ENCODE assay signal across 21 mouse cellular contexts in genomic region chr4:64142963-64143362, GRCm38 (mm10).
A peak's percentile ranks its signal among the peaks of the same experiment; 100 is the strongest.
DNase-seq lines count a peak whose midpoint lies in the region; ATAC-seq and TF ChIP-seq lines count a peak whose summit lies in the region.
"Had no signal": no experiment of that assay in that cellular context is flagged by ENCODE, and none has a peak within 500 bp of the region (broad histone marks: within the 10 kb centered on the region; RNA-seq: fewer than 3 reads in every experiment).

No protein-coding gene starts in this region.

- H3K4me3 ChIP-seq in hindbrain, embryonic 15.5 days = no peak overlapping the region
- H3K4me3 ChIP-seq in hindbrain, embryonic 12.5 days = no peak overlapping the region
- H3K4me3 ChIP-seq: embryonic facial prominence, embryonic 13.5 days; heart, embryonic 10.5 days; layer of hippocampus, adult 2 months; limb, embryonic 10.5 days; midbrain, embryonic 13.5 days; myocyte had no signal

- TF ChIP-seq POLR2A in brain, embryonic 14.5 days (IDR thresholded peaks at IDR 0.05; ENCODE audit: borderline replicate concordance, extremely low read depth, insufficient read depth, insufficient read length, poor library complexity, severe bottlenecking) = no peak

- no peak for ATAC-seq in hindbrain, embryonic 15.5 days (ENCODE audit: low FRiP score, low read depth)
- ATAC-seq in hindbrain, embryonic 12.5 days (ENCODE audit: low FRiP score) = no peak
- ATAC-seq: midbrain, embryonic 13.5 days; Patski had no signal

- 70% methylated on average over 2 of the region's 2 CpGs for WGBS in hindbrain, embryonic 15.5 days
- 79% methylated on average over 2 of the region's 2 CpGs for WGBS in hindbrain, embryonic 12.5 days

- no peaks in the 10 kb centered on the region for H3K27me3 ChIP-seq in hindbrain, embryonic 15.5 days
- no peaks in the 10 kb centered on the region for H3K27me3 ChIP-seq in hindbrain, embryonic 12.5 days
- H3K27me3 ChIP-seq: embryonic facial prominence, embryonic 13.5 days; midbrain, embryonic 13.5 days; Patski had no signal

- no peaks in the 10 kb centered on the region for H3K9me3 ChIP-seq in hindbrain, embryonic 15.5 days
- no peaks in the 10 kb centered on the region for H3K9me3 ChIP-seq in hindbrain, embryonic 12.5 days (replicated peaks)
- H3K9me3 ChIP-seq: embryonic facial prominence, embryonic 13.5 days; heart, embryonic 10.5 days; limb, embryonic 10.5 days; midbrain, embryonic 13.5 days had no signal

- peak; percentile 77 for DNase-seq in brain, embryonic 14.5 days (ENCODE audit: low read depth)
- DNase-seq in cerebellum, adult 11-12 months = peak; percentile 57
- peak; percentile 46 to 73 for DNase-seq in cerebellum, postnatal 14 days
- DNase-seq in gastrocnemius, postnatal 25 days = no peak
- DNase-seq in ovary, postnatal 14 days (ENCODE audit: low spot score) = no peak
- DNase-seq in right cerebral cortex, adult 2 months (ENCODE audit: low spot score in 2 of 2) = no peak
- DNase-seq: adrenal gland, adult 8-10 months; kidney, adult 18-20 months; lung, adult 18-20 months; right cerebral cortex, postnatal 14 days; spleen, adult 18-20 months; thymus, postnatal 4 days had no signal

- H3K9ac ChIP-seq in hindbrain, embryonic 15.5 days = no peak overlapping the region
- no peak overlapping the region for H3K9ac ChIP-seq in hindbrain, embryonic 12.5 days
- H3K9ac ChIP-seq: embryonic facial prominence, embryonic 13.5 days; midbrain, embryonic 13.5 days had no signal

- H3K27ac ChIP-seq in hindbrain, embryonic 15.5 days (replicated peaks) = peak overlapping the region; percentile 51; the same call in 1 of the 2 replicates
- H3K27ac ChIP-seq in hindbrain, embryonic 12.5 days = no peak overlapping the region
- H3K27ac ChIP-seq: embryonic facial prominence, embryonic 13.5 days; heart, embryonic 10.5 days; layer of hippocampus, adult 2 months; limb, embryonic 10.5 days; midbrain, embryonic 13.5 days had no signal

- H3K4me1 ChIP-seq in hindbrain, embryonic 15.5 days (replicated peaks) = 0 out of 2 replicates have a peak, but pooled peaks cover 4% of the 10 kb centered on the region
- no peaks in the 10 kb centered on the region for H3K4me1 ChIP-seq in hindbrain, embryonic 12.5 days
- H3K4me1 ChIP-seq: heart, embryonic 10.5 days; limb, embryonic 10.5 days; midbrain, embryonic 13.5 days had no signal

- TF ChIP-seq CTCF in brain, embryonic 14.5 days (IDR thresholded peaks at IDR 0.05; ENCODE audit: borderline replicate concordance, extremely low read depth, insufficient read depth, insufficient read length) = no peak

- H3K36me3 ChIP-seq in hindbrain, embryonic 15.5 days = no peaks in the 10 kb centered on the region
- H3K36me3 ChIP-seq in hindbrain, embryonic 12.5 days = no peaks in the 10 kb centered on the region
- H3K36me3 ChIP-seq: embryonic facial prominence, embryonic 13.5 days; heart, embryonic 10.5 days; limb, embryonic 10.5 days; midbrain, embryonic 13.5 days had no signal

- no peak overlapping the region for H3K4me2 ChIP-seq in hindbrain, embryonic 15.5 days
- H3K4me2 ChIP-seq in hindbrain, embryonic 12.5 days (replicated peaks) = no peak overlapping the region
- H3K4me2 ChIP-seq: embryonic facial prominence, embryonic 13.5 days; midbrain, embryonic 13.5 days had no signal

Comparison
In these comparisons a context has a peak if more than half of its experiments do, and no peak if none do; other contexts are left out.
1. DNase-seq: peak in brain, embryonic 14.5 days (single experiment), cerebellum, adult 11-12 months (single experiment) and cerebellum, postnatal 14 days (2 of 2); none in gastrocnemius, postnatal 25 days (single experiment), ovary, postnatal 14 days (single experiment) and right cerebral cortex, adult 2 months (0 of 2).